Mouse (Mus musculus): Measurements from ENCODE around the gene Rap2b.

Gene Rap2b

DNA sequence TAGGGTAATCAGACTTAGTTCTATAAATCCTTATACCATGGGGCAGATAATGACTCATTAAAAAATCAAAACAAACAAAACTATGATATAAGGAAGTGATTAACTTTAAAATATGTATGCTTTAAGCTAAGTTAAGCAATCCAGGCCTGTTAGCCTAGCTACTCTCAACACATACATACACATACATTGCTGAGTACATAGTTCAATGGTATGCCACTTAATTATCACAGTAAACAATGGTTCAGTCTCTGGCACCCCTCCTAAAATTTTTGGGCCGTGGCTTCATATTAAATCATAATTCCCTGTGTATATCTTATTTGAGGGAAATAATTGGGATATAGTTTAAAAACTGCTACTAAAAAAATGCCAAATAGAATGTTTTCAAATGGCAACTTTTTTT lies at the start of gene Rap2b:
TSS of gene Rap2b (plus strand) at position 301 of the 400 bp plus-strand sequence.
- 85% methylated on average over 1 of the region's 1 CpGs for WGBS

- WGBS: 83% methylated on average over 2 of the region's 2 CpGs
Observed at GRCm38 (mm10) chr3:61315002-61315401, 46.4 kb upstream of the Rap2b start.

GRCm38 (mm10) chr3:61320031-61320430 lies 41.4 kb upstream of the Rap2b start:
- WGBS: 52% methylated on average over 2 of the region's 2 CpGs

- 68% methylated on average over 6 of the region's 6 CpGs for WGBS
Observed at GRCm38 (mm10) chr3:61321632-61322031, 39.8 kb upstream of the Rap2b start.

DNA sequence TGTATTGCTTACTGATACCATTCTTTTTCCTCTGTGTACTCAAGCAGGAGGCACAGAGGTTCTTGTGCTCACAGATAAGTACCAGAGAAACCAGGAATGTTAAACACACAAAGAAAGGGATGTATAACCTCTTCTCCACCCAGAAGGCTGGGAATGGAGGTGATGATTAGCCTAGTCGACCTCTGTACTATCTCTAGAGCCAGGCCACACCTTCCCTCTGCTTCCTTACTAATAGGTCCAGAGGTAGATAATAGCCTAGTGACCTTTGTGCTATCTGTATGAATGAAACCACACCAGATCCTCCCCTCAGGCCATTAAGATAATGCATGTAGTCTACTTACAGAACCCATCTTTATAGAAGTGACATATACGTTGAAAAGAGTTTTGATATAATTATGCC lies 25.2 kb upstream of the Rap2b start:
- 70% methylated on average over 2 of the region's 2 CpGs for WGBS

DNA sequence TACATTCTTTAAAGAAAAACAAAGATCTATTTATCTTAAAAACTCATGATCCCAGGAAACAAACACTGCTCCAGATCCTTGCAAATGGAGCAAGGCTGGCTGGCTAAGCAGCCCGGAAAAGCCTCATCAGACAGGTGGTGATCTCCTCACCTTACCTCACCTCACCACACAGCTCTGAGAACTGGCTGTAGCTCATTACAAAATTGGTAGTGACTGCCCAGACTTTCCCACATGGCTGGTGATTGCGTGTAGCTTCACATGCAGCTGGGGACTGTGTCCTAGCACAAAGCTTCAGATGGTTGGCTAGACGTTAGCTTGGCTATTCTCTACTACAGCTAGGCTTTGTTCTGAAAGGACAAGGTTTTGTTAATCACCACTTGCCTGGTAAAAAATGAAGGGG lies 24.2 kb upstream of the Rap2b start:
- WGBS: 86% methylated on average over 3 of the region's 3 CpGs

DNA sequence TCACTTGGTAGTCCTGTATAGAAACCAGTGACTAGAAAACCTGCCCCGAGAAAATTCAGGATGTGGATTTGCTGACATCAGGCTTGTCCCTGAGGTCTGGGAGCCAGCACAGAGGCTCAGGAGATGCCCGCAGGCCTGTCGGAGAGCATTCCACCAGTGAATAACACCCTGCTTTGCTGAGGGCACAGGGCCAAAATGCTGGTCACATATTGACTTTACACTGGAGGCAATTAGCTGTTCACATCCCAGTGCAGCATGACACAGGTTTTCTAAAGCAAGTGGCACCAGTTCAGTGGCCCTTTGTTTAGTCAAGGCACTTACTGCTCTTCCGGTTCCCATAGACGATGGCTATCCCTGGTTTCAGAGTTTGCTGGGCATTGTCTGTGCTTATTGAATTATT lies 21.1 kb upstream of the Rap2b start:
- WGBS: 68% methylated on average over 5 of the region's 5 CpGs

DNA sequence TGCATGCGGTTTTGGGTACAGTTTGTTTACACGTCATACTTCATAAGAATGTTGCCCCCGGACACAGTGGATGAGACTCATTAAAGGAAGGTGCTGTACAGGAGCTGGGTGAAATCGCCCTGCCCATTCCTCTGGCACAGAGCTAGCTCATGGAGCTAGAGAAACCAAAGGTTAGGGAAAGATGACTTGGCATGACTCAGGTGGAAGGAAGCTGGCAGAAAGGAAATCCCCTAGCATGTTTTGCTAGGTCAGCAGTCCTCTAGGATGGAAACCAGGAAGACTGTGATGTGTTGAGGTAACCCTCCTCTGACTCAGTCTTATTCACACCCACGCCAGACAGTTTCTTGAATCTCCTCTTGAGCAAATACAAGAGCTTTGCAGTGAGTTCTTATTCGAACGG lies 17.4 kb upstream of the Rap2b start:
- WGBS: 71% methylated on average over 7 of the region's 7 CpGs

DNA sequence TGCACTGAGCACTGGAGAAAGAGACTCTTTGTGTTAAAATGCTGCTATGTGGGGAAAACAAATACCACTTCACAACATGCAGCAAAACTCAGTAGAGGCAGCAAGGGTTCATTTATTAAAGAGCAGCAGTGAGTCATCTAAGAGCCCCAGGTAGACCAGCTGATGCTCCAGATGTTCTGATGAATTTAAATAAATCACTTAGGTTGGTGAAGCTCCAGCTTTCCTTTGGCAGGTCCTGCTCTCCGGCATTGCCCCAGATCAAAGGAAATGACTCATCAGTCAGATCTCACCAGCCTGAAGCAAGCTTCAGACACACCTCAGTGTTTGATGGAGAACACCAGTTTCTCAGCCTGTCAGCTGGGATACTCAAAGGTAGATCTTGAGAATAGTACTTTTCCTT lies 15.8 kb upstream of the Rap2b start:
- 57% methylated on average over 1 of the region's 1 CpGs for WGBS

DNA sequence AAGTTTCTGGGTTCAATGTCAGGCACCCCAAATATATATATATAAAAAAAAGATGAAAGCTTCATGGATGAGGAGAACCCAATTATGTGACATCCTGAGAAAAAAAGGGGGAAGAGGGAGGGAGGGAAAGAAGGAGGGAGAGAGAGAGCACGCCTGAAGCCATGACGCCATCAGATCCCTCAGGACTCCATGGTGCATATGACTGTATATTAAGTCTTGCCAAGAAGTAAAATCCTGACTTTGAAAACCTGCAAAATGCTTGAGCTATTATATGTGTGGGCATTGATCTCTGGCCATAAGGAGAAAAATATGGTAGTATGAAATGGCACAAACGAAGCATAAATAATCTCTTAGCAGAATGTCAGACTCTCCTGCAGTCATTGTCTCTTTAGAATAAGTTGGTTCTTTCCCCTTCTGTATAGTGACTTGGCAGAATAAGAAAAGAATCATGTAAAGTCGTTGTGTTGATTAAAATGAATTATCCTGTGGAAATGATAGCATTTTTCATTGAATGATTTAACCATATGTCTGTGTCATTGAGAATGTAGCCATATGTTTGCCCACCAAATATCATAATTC lies 13.3 kb upstream of the Rap2b start:
- 69% methylated on average over 4 of the region's 4 CpGs for WGBS

GRCm38 (mm10) chr3:61349433-61349832 lies 12.0 kb upstream of the Rap2b start:
- WGBS: 49% methylated on average over 1 of the region's 1 CpGs

- 20% methylated on average over 1 of the region's 1 CpGs for WGBS
Observed at GRCm38 (mm10) chr3:61355464-61355863, 6.0 kb upstream of the Rap2b start.

DNA sequence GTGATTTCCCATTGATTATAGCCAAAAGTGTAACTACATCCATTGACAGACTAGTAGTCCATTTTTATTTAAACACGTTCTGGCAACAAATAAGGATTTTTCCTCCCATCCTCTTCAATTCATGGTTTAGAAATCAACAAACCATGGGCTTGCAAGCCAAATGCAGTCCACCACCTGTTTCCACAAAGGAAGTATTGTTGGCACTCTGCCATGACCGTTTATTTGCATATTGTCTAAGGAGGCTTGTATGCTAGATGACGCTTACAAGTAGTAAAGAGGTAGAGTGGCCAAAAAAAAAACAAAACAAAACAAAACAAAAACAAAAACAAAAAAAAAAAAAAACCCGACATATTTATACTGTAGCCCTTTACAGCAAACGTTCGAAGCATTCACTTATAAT lies 3.3 kb upstream of the Rap2b start:
- 27% methylated on average over 6 of the region's 6 CpGs for WGBS

DNA sequence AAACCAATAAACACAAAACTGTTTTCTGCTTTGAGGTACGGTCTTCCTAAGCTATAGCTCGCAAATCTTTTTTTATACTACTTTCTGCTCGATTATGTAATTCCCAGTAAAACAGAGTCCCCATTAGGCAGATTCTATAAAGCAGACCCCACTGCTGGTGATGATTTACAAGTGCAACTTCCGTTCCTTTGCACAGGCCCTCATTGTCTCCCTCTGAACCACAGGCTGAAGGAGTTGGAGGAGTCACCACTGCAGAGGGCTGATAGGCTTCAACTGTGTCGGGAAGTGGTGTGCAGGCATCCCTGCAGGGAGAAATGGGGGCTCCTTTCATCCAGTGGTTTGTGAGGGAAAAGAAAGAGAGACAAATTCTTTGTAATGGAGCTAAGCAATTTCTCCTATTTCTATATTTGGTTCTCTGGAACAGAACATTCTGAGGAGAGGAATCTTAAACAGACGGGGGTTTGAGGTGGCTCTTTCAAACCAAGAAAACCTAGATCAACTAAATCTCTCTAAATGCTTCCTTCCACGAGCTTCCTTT lies 2.6 kb upstream of the Rap2b start:
- WGBS: 23% methylated on average over 7 of the region's 7 CpGs

DNA sequence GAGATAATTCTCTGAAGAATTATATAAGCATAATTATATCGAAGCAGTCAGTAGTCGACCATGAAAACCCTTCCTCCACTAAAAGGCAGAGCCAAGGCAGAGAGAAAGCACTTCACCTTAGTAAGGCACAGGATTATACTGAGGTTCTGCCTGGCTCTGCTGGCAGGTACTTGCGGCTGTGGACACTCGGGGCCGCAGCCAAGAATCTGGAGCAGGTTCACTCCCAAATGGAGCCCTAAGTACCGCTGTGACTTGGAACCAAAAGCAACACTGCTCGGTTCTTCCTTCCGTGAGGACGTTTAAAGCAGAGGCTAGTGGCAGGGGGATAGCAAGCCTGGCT lies 1.4 kb downstream of the Rap2b start:
- WGBS: 5% methylated on average over 9 of the region's 9 CpGs

GRCm38 (mm10) chr3:61363161-61363988 lies 1.9 kb downstream of the Rap2b start:
- WGBS: under 1% methylated on average over 30 of the region's 30 CpGs

- under 1% methylated on average over 51 of the region's 51 CpGs for WGBS
Observed at GRCm38 (mm10) chr3:61363989-61364660, 2.7 kb downstream of the Rap2b start.

DNA sequence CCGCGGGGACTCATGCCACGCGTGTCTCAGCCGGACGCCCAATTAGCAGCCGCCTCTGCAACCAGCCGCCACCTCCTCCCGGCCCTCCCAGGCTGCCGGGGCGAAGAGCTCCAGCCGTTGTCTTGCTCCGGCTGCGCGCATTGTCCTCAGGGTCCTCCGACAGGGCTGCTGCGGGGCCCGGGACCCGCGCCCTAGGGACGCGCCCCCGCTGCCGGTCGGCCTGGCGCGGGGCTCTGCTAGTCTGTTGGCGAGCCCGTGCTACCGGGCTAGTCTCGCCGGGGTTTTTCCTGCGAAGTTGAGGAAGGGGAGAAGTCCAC lies 3.2 kb downstream of the Rap2b start:
- WGBS: 0% methylated on average over 33 of the region's 33 CpGs

DNA sequence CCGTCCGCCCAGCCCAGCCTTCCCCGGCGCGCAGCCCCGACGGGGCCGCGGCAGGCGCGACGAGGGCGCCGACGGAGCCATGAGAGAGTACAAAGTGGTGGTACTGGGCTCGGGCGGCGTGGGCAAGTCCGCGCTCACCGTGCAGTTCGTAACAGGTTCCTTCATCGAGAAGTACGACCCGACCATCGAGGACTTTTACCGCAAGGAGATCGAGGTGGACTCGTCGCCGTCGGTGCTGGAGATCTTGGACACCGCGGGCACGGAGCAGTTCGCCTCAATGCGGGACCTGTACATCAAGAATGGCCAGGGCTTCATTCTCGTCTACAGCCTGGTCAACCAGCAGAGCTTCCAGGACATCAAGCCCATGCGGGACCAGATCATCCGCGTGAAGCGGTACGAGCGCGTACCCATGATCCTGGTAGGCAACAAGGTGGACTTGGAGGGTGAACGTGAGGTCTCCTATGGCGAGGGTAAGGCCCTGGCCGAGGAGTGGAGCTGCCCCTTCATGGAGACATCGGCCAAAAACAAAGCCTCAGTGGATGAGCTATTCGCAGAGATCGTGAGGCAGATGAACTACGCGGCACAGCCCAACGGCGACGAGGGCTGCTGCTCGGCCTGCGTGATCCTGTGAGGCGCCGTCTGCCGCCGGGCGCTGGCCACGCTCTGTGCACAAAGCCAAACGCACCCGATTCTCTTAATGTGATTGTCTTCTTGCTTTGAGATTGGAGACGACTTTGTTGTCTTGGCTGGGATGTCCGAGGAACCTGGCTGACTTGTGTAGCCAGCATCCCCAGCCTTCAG lies 3.7 kb downstream of the Rap2b start:
- under 1% methylated on average over 68 of the region's 68 CpGs for WGBS

- WGBS: 2% methylated on average over 10 of the region's 10 CpGs
Observed at GRCm38 (mm10) chr3:61365779-61366373, 4.4 kb downstream of the Rap2b start, which contains the start of gene B430305J03Rik. Gene B430305J03Rik (minus strand): TSS chr3:61365951.

- WGBS: 76% methylated on average over 1 of the region's 1 CpGs
Observed at GRCm38 (mm10) chr3:61368446-61368845, 7.0 kb downstream of the Rap2b start.

DNA sequence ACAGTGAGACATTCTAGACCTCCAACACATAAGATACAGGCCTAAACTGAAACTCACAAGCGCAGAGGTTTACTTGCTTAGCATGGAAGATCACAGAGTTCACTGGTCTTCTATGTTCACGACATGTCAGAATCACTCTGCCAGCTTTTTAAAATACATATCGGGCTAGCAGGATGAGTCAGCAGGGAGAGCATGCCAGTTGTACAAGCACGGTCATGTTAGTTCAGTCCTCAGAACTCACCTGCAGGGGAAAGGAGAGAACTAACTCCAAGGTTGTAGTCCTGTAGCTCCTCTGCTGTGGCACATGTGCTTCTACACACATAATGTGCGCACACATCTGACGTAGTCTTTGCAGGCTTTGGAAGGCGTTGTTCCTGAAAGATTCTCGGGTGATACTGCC lies 14.6 kb downstream of the Rap2b start:
- 86% methylated on average over 8 of the region's 8 CpGs for WGBS
